Mouse (Mus musculus) forebrain, embryonic 15.5 days (tissue): Measurements from ENCODE around the gene Gm2956. TPM values are rescaled to one million over a fixed set of nuclear protein-coding genes. Genes with fewer than 3 reads are reported as not detected.
A peak's percentile ranks its signal among the peaks of the same experiment; 100 is the strongest.
"Not testable (repeated sequence)": the region's sequence is repeated elsewhere in the genome, so short reads cannot be mapped to it uniquely, and the experiment has no call there.

Experiments used
- ATAC-seq: fragments of 200-750 bp; cut with Nextera tagmentation; replicated peaks from 2 replicates; pipeline ENCODE4 v1.8.0; 2017; ENCODE audit warnings: mild to moderate bottlenecking, moderate TSS enrichment, moderate library complexity
- H3K27ac ChIP-seq: fragments of 300-500 bp; sonication (generic); replicated peaks from 2 replicates; pipeline ENCODE4 v1.5.1; 2015; ENCODE audit warnings: mild to moderate bottlenecking, inconsistent platforms
- H3K27me3 ChIP-seq: fragments of 300-500 bp; sonication (generic); 2 replicates; pipeline ENCODE4 v1.6.1; 2015; ENCODE audit warnings: inconsistent platforms
- H3K36me3 ChIP-seq: fragments of 300-500 bp; sonication (generic); 2 replicates; pipeline ENCODE4 v1.6.1; 2015; ENCODE audit warnings: mild to moderate bottlenecking, inconsistent platforms
- H3K4me1 ChIP-seq: fragments of 300-500 bp; sonication (generic); 2 replicates; pipeline ENCODE4 v1.6.1; 2015; ENCODE audit warnings: inconsistent platforms
- H3K4me2 ChIP-seq: fragments of 300-500 bp; sonication (generic); replicated peaks from 2 replicates; pipeline ENCODE4 v1.6.1; 2015; ENCODE audit warnings: mild to moderate bottlenecking, inconsistent platforms
- H3K4me3 ChIP-seq: fragments of 300-500 bp; sonication (generic); 2 replicates; pipeline ENCODE4 v1.5.1; 2015; ENCODE audit warnings: mild to moderate bottlenecking, inconsistent platforms
- H3K9ac ChIP-seq: fragments of 300-500 bp; sonication (generic); replicated peaks from 2 replicates; pipeline ENCODE4 v1.6.1; 2015; ENCODE audit warnings: mild to moderate bottlenecking, inconsistent platforms
- H3K9me3 ChIP-seq: fragments of 300-500 bp; sonication (generic); 2 replicates; pipeline ENCODE4 v1.6.1; 2016; ENCODE audit warnings: inconsistent platforms
- WGBS: fragments of 180-500 bp; shearing (Covaris S2); methylation state at CpG from one replicate; pipeline ENCODE4 v1.1.7; 2015; ENCODE audit warnings: mixed read lengths; 5-methylcytosine and 5-hydroxymethylcytosine counted together
- polyA plus RNA-seq: library from polyadenylated mRNA; unstranded; fragments of >200 nt; fragmentation: Nextera tagmentation; extraction: Ambion mirVana; gene quantifications from 2 replicates; pipeline ENCODE4 v1.2.1, GENCODE M21; 2015

Gm2956 gene
- not detected in 2 replicates for polyA plus RNA-seq

GRCm38 (mm10) chr14:3332087-3332677, at the start of gene Gm2956:
Gm2956 (plus strand) TSS chr14:3332627.
- 0% methylated on average over 3 of the region's 37 CpGs for WGBS
- peak within 1 kb of the TSS; percentile 52 for H3K4me2 ChIP-seq
- not testable (repeated sequence) for H3K27me3 ChIP-seq, H3K4me1 ChIP-seq, H3K9me3 ChIP-seq, H3K36me3 ChIP-seq, H3K27ac ChIP-seq, ATAC-seq
- peak within 1 kb of the TSS; percentile 54 for H3K9ac ChIP-seq
- H3K4me3 ChIP-seq, result peak within 1 kb of the TSS; percentile 44

DNA sequence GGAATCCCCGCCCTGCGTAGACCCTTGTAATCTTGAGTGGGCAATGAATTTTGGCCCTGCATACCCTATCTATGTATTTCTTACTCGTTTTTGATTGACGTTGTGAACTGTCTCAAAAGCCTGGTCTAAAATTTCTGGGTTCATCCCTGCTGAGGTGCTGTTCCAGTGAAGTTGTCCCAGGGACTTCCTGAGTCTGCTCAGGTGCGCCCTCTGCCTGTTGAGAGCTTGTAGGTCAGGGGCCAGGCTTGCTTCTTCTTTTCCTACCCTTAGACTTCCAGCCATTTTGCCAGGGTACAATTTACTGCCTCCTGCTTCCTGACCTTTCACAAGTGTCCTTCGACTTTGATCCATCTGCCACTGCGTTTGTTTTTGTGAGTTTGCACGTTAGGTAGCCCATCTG, 979 bp downstream of the Gm2956 start:
- WGBS, result 9% methylated on average over 6 of the region's 8 CpGs
- Histone ChIP-seq H3K4me3 (peak overlapping the region; percentile 44), H3K4me2 (peak overlapping the region; percentile 52)
- H3K36me3 ChIP-seq, ATAC-seq, H3K27me3 ChIP-seq, H3K27ac ChIP-seq, H3K9me3 ChIP-seq, H3K9ac ChIP-seq, H3K4me1 ChIP-seq: not testable (repeated sequence)

- H3K27me3 ChIP-seq, H3K9me3 ChIP-seq, H3K9ac ChIP-seq, H3K36me3 ChIP-seq, H3K4me3 ChIP-seq, H3K4me2 ChIP-seq, H3K4me1 ChIP-seq, H3K27ac ChIP-seq, ATAC-seq: not testable (repeated sequence)
- WGBS, result no CpG with 5 or more reads among the region's 2 CpGs
These were observed 62.4 kb downstream of the Gm2956 start, which contains the start of gene Gm10413 for GRCm38 (mm10) chr14:3394793-3395192. Gm10413 (plus strand) TSS chr14:3395093.

Other genes with a start within 250 kb of the Gm2956 start
- not detected in 2 replicates for gene Gm10340, start 198.6 kb upstream of the Gm2956 start, polyA plus RNA-seq
- gene Gm5795, start 144.4 kb upstream of the Gm2956 start, polyA plus RNA-seq, result 0.24 TPM in 1 of 2 replicates, not detected in the other
- 16.1 and 16.2 TPM in 2 replicates for gene D830030K20Rik, start 124.1 kb upstream of the Gm2956 start, polyA plus RNA-seq
- gene Gm10413, start 62.5 kb downstream of the Gm2956 start, polyA plus RNA-seq, result not detected in 2 replicates
- gene Gm10409, start 80.0 kb downstream of the Gm2956 start, polyA plus RNA-seq, result 11.3 and 12.4 TPM in 2 replicates
- 6.2 and 7.2 TPM in 2 replicates for gene Gm3005, start 95.5 kb downstream of the Gm2956 start, polyA plus RNA-seq
- not detected in 2 replicates for gene Gm10408, start 116.8 kb downstream of the Gm2956 start, polyA plus RNA-seq